Mouse (Mus musculus) bone marrow, adult 2 months (tissue): ENCODE data around the gene Echdc3. TPM values are rescaled to one million over a fixed set of nuclear protein-coding genes. Genes with fewer than 3 reads are reported as not detected.

Source experiments
- H3K27ac ChIP-seq: fragments of 200-500 bp; 2 replicates; pipeline ENCODE4 v1.5.1; 2012; ENCODE audit warnings: low read depth, mild to moderate bottlenecking, control low read depth, inconsistent platforms, low read length; ENCODE audit not compliant: control insufficient read depth, poor library complexity, insufficient read depth
- H3K4me1 ChIP-seq: fragments of 200-500 bp; 2 replicates; pipeline ENCODE4 v1.6.1; 2011; ENCODE audit warnings: low read length; ENCODE audit not compliant: control insufficient read depth, insufficient read depth
- H3K4me3 ChIP-seq: fragments of 200-500 bp; replicated peaks from 2 replicates; pipeline ENCODE3; 2011; ENCODE audit warnings: mild to moderate bottlenecking, low read depth, low read length, control low read depth; ENCODE audit not compliant: control insufficient read depth
- CTCF ChIP-seq: fragments of 200-500 bp; IDR thresholded peaks from 2 replicates; pipeline ENCODE4 v1.5.1; 2011; ENCODE audit warnings: low read length, control low read depth; ENCODE audit not compliant: control insufficient read depth, insufficient read depth
- POLR2A ChIP-seq: fragments of 200-500 bp; IDR thresholded peaks from 2 replicates; pipeline ENCODE4 v1.6.1; 2011; ENCODE audit warnings: low read depth, mild to moderate bottlenecking, control low read depth, low read length, borderline replicate concordance; ENCODE audit not compliant: control insufficient read depth
- WGBS: fragments of 180-500 bp; shearing (Covaris S2); methylation state at CpG from one replicate; pipeline ENCODE4 v1.1.7; 2018; 5-methylcytosine and 5-hydroxymethylcytosine counted together
- polyA plus RNA-seq: library from polyadenylated mRNA; stranded (reverse); fragments of >200 nt; gene quantifications from 2 replicates; pipeline ENCODE4 v1.2.4, GENCODE M21; 2011; ENCODE audit warnings: low replicate concordance; ENCODE audit not compliant: missing spikeins, insufficient read depth, insufficient read length

Gene Echdc3
- polyA plus RNA-seq, 1 experiment = not detected

GRCm38 (mm10) chr2:6188891-6189674 is 23.8 kb downstream of the Echdc3 start:
- TF ChIP-seq CTCF = no peak
- no peak for TF ChIP-seq POLR2A
- peaks cover 3% of the 10 kb centered on the region; the same call in 1 of the 2 replicates for H3K4me1 ChIP-seq
- WGBS = 46% methylated on average over 11 of the region's 11 CpGs
- H3K4me3 ChIP-seq = no peak overlapping the region
- no peak overlapping the region for H3K27ac ChIP-seq

DNA sequence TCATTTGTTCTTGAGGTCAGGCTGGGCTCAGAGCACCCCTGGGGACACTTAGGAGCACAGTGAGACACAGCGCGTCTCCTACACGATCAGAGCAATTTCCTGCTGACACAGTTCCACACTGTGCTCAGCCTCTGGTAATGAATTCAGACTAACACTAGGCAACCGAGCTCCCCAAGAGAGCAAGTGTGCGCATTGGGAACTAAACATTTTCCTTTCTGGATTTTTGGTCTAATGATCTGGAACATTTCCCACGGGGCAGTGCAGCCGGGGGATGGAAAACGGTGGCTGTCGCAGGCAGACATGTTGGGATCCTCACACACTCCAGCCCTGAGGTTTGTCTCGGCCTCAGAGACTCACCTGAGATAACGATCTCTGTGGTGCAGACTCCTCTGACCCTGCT is 25.4 kb downstream of the Echdc3 start:
- WGBS = 64% methylated on average over 11 of the region's 11 CpGs
- no peak for TF ChIP-seq POLR2A
- no peak for TF ChIP-seq CTCF
- Histone ChIP-seq H3K4me1 (peaks cover 3% of the 10 kb centered on the region; the same call in 1 of the 2 replicates), H3K4me3 (no peak overlapping the region), H3K27ac (no peak overlapping the region)

DNA sequence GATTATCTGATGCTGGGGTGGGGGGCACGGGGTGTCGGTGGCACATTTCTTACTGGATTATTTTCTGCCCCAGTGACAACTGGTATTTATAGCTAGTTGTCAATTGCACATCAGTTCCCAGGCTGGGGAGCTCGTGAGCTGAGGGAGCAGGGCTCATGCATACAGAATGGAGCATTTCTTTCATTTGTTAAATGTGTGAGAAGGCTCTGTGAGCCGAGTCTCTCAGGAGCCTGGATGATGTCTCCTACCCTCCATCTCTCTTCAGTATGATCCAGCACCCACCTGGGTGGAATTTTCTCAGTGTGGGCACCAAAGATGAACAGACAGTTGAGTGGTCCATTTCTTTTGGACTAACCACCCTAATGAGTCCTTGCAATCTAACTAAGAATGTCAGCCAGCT is 25.9 kb downstream of the Echdc3 start:
- TF ChIP-seq CTCF (no peak), POLR2A (no peak)

DNA sequence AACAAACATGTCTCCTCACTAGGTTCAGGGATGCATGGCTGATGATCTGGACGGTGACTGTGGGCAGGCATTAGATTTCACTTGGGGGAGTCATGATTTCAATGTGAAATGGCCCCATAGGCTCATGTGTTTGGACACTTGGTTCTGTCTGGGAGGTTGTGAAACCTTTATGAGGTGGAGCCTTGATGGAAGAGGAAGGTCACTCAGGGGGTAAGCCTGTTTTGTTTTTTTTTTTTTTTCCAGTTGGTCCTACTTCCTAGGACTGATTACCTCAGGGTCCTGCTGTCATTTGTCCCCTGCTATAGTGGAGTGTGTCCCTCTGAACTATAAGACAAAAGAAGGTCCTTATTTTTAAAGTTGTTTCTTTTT is 33.1 kb downstream of the Echdc3 start:
- no peak overlapping the region for H3K4me3 ChIP-seq
- TF ChIP-seq POLR2A (no peak), CTCF (no peak)
- 62% methylated on average over 1 of the region's 1 CpGs for WGBS
- H3K4me1 ChIP-seq = peaks cover 4% of the 10 kb centered on the region; the same call in 1 of the 2 replicates
- H3K27ac ChIP-seq = no peak overlapping the region

More for the DNA sequence above, 25.9 kb downstream of the Echdc3 start:
- Histone ChIP-seq H3K27ac (no peak overlapping the region), H3K4me1 (peaks cover 3% of the 10 kb centered on the region; the same call in 1 of the 2 replicates), H3K4me3 (no peak overlapping the region)
- 47% methylated on average over 4 of the region's 4 CpGs for WGBS

- WGBS = 75% methylated on average over 16 of the region's 16 CpGs
- H3K4me3 ChIP-seq = no peak overlapping the region
- no peak for TF ChIP-seq POLR2A
- no peak for TF ChIP-seq CTCF
- H3K4me1 ChIP-seq = peaks cover 4% of the 10 kb centered on the region; the same call in 1 of the 2 replicates
- H3K27ac ChIP-seq = no peak overlapping the region
Observed at GRCm38 (mm10) chr2:6178901-6179748, 33.7 kb downstream of the Echdc3 start.

DNA sequence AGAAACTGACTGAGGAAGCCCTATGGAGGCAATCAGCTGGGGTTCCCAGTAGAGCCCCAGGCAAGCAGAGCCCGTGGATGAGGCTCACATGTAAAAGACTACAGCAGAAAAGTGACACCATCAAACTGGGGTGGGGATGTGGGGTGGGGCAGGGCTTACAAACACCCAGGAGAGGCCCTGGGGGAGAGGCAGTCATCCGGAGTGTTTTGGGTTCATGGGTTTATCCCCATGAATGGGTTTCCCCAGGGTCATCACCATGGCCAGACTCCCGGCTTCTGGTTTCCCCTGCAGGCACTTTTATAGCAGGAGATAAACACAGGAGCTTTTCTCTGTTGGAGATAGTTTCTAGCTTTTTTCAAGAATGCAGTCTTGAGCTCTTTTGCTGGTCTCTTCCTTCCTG is 39.8 kb downstream of the Echdc3 start:
- Histone ChIP-seq H3K27ac (no peak overlapping the region), H3K4me3 (no peak overlapping the region), H3K4me1 (no peaks in the 10 kb centered on the region)
- WGBS = 78% methylated on average over 3 of the region's 3 CpGs
- no peak for TF ChIP-seq POLR2A
- TF ChIP-seq CTCF = no peak

GRCm38 (mm10) chr2:6168560-6168959 is 44.3 kb downstream of the Echdc3 start:
- Histone ChIP-seq H3K4me1 (no peaks in the 10 kb centered on the region; the same call in 1 of the 2 replicates), H3K4me3 (no peak overlapping the region), H3K27ac (no peak overlapping the region)
- WGBS = 39% methylated on average over 2 of the region's 2 CpGs
- no peak for TF ChIP-seq POLR2A
- TF ChIP-seq CTCF = no peak
